Mouse (Mus musculus) liver, embryonic 11.5 days (tissue): ENCODE measurements at regions not wholly inside any gene's neighbourhood (a gene's known extent, or its start where the extent isn't known, plus 50 kb on each side); places are given as distances from the start of the nearest gene placed in this dataset.

Experiments used
- ATAC-seq: fragments of 200-750 bp; cut with Nextera tagmentation; replicated peaks from 2 replicates; pipeline ENCODE4 v1.8.0; 2017; ENCODE audit warnings: moderate number of reproducible peaks, mild to moderate bottlenecking, moderate TSS enrichment, moderate library complexity; ENCODE audit not compliant: low FRiP score
- DNase-seq: peaks from one replicate; pipeline ENCODE4 v3.0.0-alpha.2; 2017; ENCODE audit warnings: low spot score
- H3K27ac ChIP-seq: fragments of 300-500 bp; sonication (generic); 2 replicates; pipeline ENCODE4 v1.5.1; 2014; ENCODE audit warnings: mild to moderate bottlenecking, low read depth, low read length, control low read depth
- H3K27me3 ChIP-seq: fragments of 300-500 bp; sonication (generic); replicated peaks from 2 replicates; pipeline ENCODE4 v1.6.1; 2014; ENCODE audit warnings: low read length, mixed read lengths; ENCODE audit not compliant: control insufficient read depth, insufficient read depth
- H3K36me3 ChIP-seq: fragments of 300-500 bp; sonication (generic); 2 replicates; pipeline ENCODE4 v1.6.1; 2014; ENCODE audit warnings: mild to moderate bottlenecking, low read length, moderate library complexity, mixed read lengths; ENCODE audit not compliant: control insufficient read depth, insufficient read depth
- H3K4me1 ChIP-seq: fragments of 300-500 bp; sonication (generic); replicated peaks from 2 replicates; pipeline ENCODE4 v1.6.1; 2014; ENCODE audit warnings: low read length, mixed read lengths; ENCODE audit not compliant: control insufficient read depth, insufficient read depth
- H3K4me2 ChIP-seq: fragments of 300-500 bp; sonication (generic); 2 replicates; pipeline ENCODE4 v1.6.1; 2014; ENCODE audit warnings: mild to moderate bottlenecking, control low read depth, moderate library complexity
- H3K4me3 ChIP-seq: fragments of 300-500 bp; sonication (generic); 2 replicates; pipeline ENCODE4 v1.5.1; 2014; ENCODE audit warnings: low read depth, low read length, control low read depth
- H3K9ac ChIP-seq: fragments of 300-500 bp; sonication (generic); 2 replicates; pipeline ENCODE4 v1.6.1; 2014; ENCODE audit warnings: low read depth, low read length, control low read depth
- H3K9me3 ChIP-seq: fragments of 300-500 bp; sonication (generic); 2 replicates; pipeline ENCODE4 v1.6.1; 2016; ENCODE audit warnings: low read length, inconsistent platforms, mixed read lengths; ENCODE audit not compliant: control insufficient read depth
- WGBS: fragments of 180-500 bp; shearing (Covaris S2); extraction: QIAGEN DNeasy Blood & Tissue Kit; methylation state at CpG from one replicate; pipeline ENCODE4 v1.1.7; 2014; 5-methylcytosine and 5-hydroxymethylcytosine counted together

GRCm38 (mm10) chr11:40624126-40624778, 70.8 kb downstream of the Mat2b start:
- no peaks in the 10 kb centered on the region for H3K9me3 ChIP-seq
- no peaks in the 10 kb centered on the region for H3K27me3 ChIP-seq
- H3K9ac ChIP-seq = no peak overlapping the region
- no peak overlapping the region for H3K4me2 ChIP-seq
- no peak overlapping the region for H3K27ac ChIP-seq
- 83% methylated on average over 3 of the region's 3 CpGs for WGBS
- no peak overlapping the region for H3K4me3 ChIP-seq
- no peaks in the 10 kb centered on the region for H3K36me3 ChIP-seq
- ATAC-seq (no peak), DNase-seq (no peak)
- H3K4me1 ChIP-seq = no peaks in the 10 kb centered on the region

GRCm38 (mm10) chr11:40620036-40620435, 75.0 kb downstream of the Mat2b start:
- DNase-seq = no peak
- no peaks in the 10 kb centered on the region for H3K36me3 ChIP-seq
- H3K9ac ChIP-seq = no peak overlapping the region
- H3K27me3 ChIP-seq = no peaks in the 10 kb centered on the region
- H3K27ac ChIP-seq = no peak overlapping the region
- H3K9me3 ChIP-seq = no peaks in the 10 kb centered on the region
- no peak for ATAC-seq
- H3K4me2 ChIP-seq = no peak overlapping the region
- WGBS = 80% methylated on average over 7 of the region's 7 CpGs
- no peak overlapping the region for H3K4me3 ChIP-seq
- H3K4me1 ChIP-seq = no peaks in the 10 kb centered on the region

- WGBS = 87% methylated on average over 9 of the region's 9 CpGs
- ATAC-seq (no peak), DNase-seq (no peak)
- Histone ChIP-seq H3K4me2 (no peak overlapping the region), H3K27me3 (no peaks in the 10 kb centered on the region), H3K9ac (no peak overlapping the region), H3K36me3 (no peaks in the 10 kb centered on the region), H3K4me3 (no peak overlapping the region), H3K27ac (no peak overlapping the region), H3K4me1 (no peaks in the 10 kb centered on the region), H3K9me3 (no peaks in the 10 kb centered on the region)
These were observed 92.0 kb downstream of the Mat2b start for GRCm38 (mm10) chr11:40603008-40603407.

GRCm38 (mm10) chr11:40601572-40601909, 93.5 kb downstream of the Mat2b start:
- Histone ChIP-seq H3K27me3 (no peaks in the 10 kb centered on the region), H3K9me3 (no peaks in the 10 kb centered on the region), H3K4me2 (no peak overlapping the region), H3K9ac (no peak overlapping the region), H3K4me3 (no peak overlapping the region), H3K4me1 (no peaks in the 10 kb centered on the region), H3K36me3 (no peaks in the 10 kb centered on the region), H3K27ac (no peak overlapping the region)
- no peak for DNase-seq
- 2% methylated on average over 1 of the region's 1 CpGs for WGBS
- ATAC-seq = no peak

GRCm38 (mm10) chr11:40600773-40601571, 94.0 kb downstream of the Mat2b start:
- Histone ChIP-seq H3K4me1 (no peaks in the 10 kb centered on the region), H3K36me3 (no peaks in the 10 kb centered on the region), H3K27ac (no peak overlapping the region), H3K27me3 (no peaks in the 10 kb centered on the region), H3K4me2 (peak overlapping the region; percentile 16; the same call in 1 of the 2 replicates), H3K4me3 (no peak overlapping the region), H3K9ac (no peak overlapping the region), H3K9me3 (no peaks in the 10 kb centered on the region)
- DNase-seq (no peak), ATAC-seq (no peak)
- 17% methylated on average over 11 of the region's 11 CpGs for WGBS

GRCm38 (mm10) chr11:40599956-40600772, 94.8 kb downstream of the Mat2b start:
- peak; percentile 46 for DNase-seq
- 7% methylated on average over 15 of the region's 15 CpGs for WGBS
- ATAC-seq = peak; percentile 58; the same call in 1 of the 2 replicates

GRCm38 (mm10) chr11:40596347-40596746, 98.7 kb downstream of the Mat2b start:
- Histone ChIP-seq H3K27ac (no peak overlapping the region), H3K9me3 (no peaks in the 10 kb centered on the region), H3K4me1 (no peaks in the 10 kb centered on the region), H3K4me3 (no peak overlapping the region), H3K36me3 (no peaks in the 10 kb centered on the region), H3K4me2 (no peak overlapping the region), H3K9ac (no peak overlapping the region), H3K27me3 (no peaks in the 10 kb centered on the region)
- ATAC-seq = no peak
- no peak for DNase-seq
- 58% methylated on average over 3 of the region's 3 CpGs for WGBS

More at GRCm38 (mm10) chr11:40599956-40600772, 94.8 kb downstream of the Mat2b start:
- no peak overlapping the region for H3K4me3 ChIP-seq
- no peak overlapping the region for H3K27ac ChIP-seq
- no peaks in the 10 kb centered on the region for H3K36me3 ChIP-seq
- no peaks in the 10 kb centered on the region for H3K27me3 ChIP-seq
- H3K4me2 ChIP-seq = peak overlapping the region; percentile 16; the same call in 1 of the 2 replicates
- no peaks in the 10 kb centered on the region for H3K4me1 ChIP-seq
- H3K9ac ChIP-seq = no peak overlapping the region
- H3K9me3 ChIP-seq = no peaks in the 10 kb centered on the region

- Histone ChIP-seq H3K4me1 (no peaks in the 10 kb centered on the region), H3K27me3 (no peaks in the 10 kb centered on the region), H3K4me3 (no peak overlapping the region), H3K9ac (no peak overlapping the region), H3K36me3 (no peaks in the 10 kb centered on the region), H3K9me3 (no peaks in the 10 kb centered on the region), H3K4me2 (no peak overlapping the region), H3K27ac (no peak overlapping the region)
- WGBS = 72% methylated on average over 4 of the region's 4 CpGs
- ATAC-seq (no peak), DNase-seq (no peak)
These were observed 102.9 kb downstream of the Mat2b start for GRCm38 (mm10) chr11:40592056-40592455.
